Comparison of ENCODE assay signal across 9 mouse cellular contexts in the genomic region with DNA sequence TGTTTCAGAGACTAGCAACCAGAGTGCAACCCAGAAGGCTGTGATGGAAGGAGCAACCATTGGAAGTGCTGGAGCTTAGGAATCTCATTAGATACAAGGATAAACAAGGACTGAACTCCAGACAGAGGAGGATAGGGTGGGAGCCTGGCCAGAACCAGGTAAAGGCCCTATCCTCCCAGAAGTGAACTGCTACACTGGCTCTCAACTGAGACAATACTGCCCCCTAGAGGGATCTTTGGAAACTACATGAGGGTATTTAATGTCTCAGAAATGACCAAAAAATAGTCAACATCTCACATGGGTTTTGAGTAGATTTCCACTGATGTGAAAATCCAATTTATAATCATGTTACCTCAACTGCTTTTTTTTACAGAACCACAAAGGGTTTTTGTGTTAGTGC. TPM values are rescaled to one million over a fixed set of nuclear protein-coding genes. Genes with fewer than 3 reads are reported as not detected.
A peak's percentile ranks its signal among the peaks of the same experiment; 100 is the strongest.
DNase-seq lines count a peak whose midpoint lies in the region; ATAC-seq lines count a peak whose summit lies in the region.
"Had no signal": no experiment of that assay in that cellular context is flagged by ENCODE, and none has a peak within 500 bp of the region (broad histone marks: within the 10 kb centered on the region; RNA-seq: fewer than 3 reads in every experiment).

No protein-coding gene starts in this region.

- DNase-seq in heart, adult 18-20 months, result peak; percentile 11 to 68
- DNase-seq in 416B (ENCODE audit: low read depth) (peak; percentile 50), MN1 (ENCODE audit: low spot score) (peak; percentile 23)
- DNase-seq in embryo, embryonic 9.5 days (ENCODE audit: extremely low spot score), result peak; percentile 37
- DNase-seq in liver, embryonic 11.5 days (ENCODE audit: low spot score), result no peak
- DNase-seq in spleen, postnatal 10 days (ENCODE audit: low spot score in 2 of 2), result peak; percentile 25 to 27
- DNase-seq in ovary, adult 18-20 months (ENCODE audit: low spot score), result no peak

- no peak for ATAC-seq in heart, embryonic 11.5 days (replicated peaks; ENCODE audit: insufficient number of reproducible peaks, low FRiP score, low TSS enrichment)
- ATAC-seq in liver, embryonic 11.5 days (replicated peaks; ENCODE audit: low FRiP score), result peak; percentile 71; the same call in 1 of the 2 replicates

- H3K4me3 ChIP-seq in heart, embryonic 11.5 days (ENCODE audit: low read depth, low read length), result no peak overlapping the region
- no peak overlapping the region for H3K4me3 ChIP-seq in liver, embryonic 11.5 days (ENCODE audit: low read depth, low read length)

- H3K27ac ChIP-seq in heart, embryonic 11.5 days (ENCODE audit: low read depth, low read length), result no peak overlapping the region
- H3K27ac ChIP-seq in liver, embryonic 11.5 days (ENCODE audit: low read depth, low read length), result no peak overlapping the region

- H3K4me2 ChIP-seq in heart, embryonic 11.5 days, result no peak overlapping the region
- no peak overlapping the region for H3K4me2 ChIP-seq in liver, embryonic 11.5 days

- no peak overlapping the region for H3K9ac ChIP-seq in heart, embryonic 11.5 days (ENCODE audit: low read depth, low read length)
- no peak overlapping the region for H3K9ac ChIP-seq in liver, embryonic 11.5 days (ENCODE audit: low read depth, low read length)

- no peaks in the 10 kb centered on the region; the same call in 1 of the 2 replicates for H3K27me3 ChIP-seq in heart, embryonic 11.5 days (ENCODE audit: control insufficient read depth, insufficient read depth, low read length)
- H3K27me3 ChIP-seq in liver, embryonic 11.5 days (replicated peaks; ENCODE audit: control insufficient read depth, insufficient read depth, low read length), result 0 out of 2 replicates have a peak, but pooled peaks cover 5% of the 10 kb centered on the region

- H3K4me1 ChIP-seq in heart, embryonic 11.5 days (ENCODE audit: control insufficient read depth, insufficient read depth, low read length), result no peaks in the 10 kb centered on the region
- H3K4me1 ChIP-seq in liver, embryonic 11.5 days (replicated peaks; ENCODE audit: control insufficient read depth, insufficient read depth, low read length), result 0 out of 2 replicates have a peak, but pooled peaks cover 2% of the 10 kb centered on the region

- H3K36me3 ChIP-seq in heart, embryonic 11.5 days (ENCODE audit: control insufficient read depth, insufficient read depth, low read length), result no peaks in the 10 kb centered on the region
- no peaks in the 10 kb centered on the region for H3K36me3 ChIP-seq in liver, embryonic 11.5 days (ENCODE audit: control insufficient read depth, insufficient read depth, low read length)

- no peaks in the 10 kb centered on the region for H3K9me3 ChIP-seq in heart, embryonic 11.5 days (replicated peaks; ENCODE audit: control insufficient read depth, low read length)
- H3K9me3 ChIP-seq in liver, embryonic 11.5 days (ENCODE audit: control insufficient read depth, low read length), result no peaks in the 10 kb centered on the region

RNA-seq across cellular contexts. Expression of a gene that starts 47.9 kb away (rescaled TPM):
- under 1 TPM; 0.05 to 0.26 TPM for total RNA-seq in heart, adult 18-20 months (2021)
- polyA plus RNA-seq in heart, embryonic 11.5 days (2014; fragmentation: Nextera tagmentation; extraction: Ambion mirVana), result 0.06 and 0.10 TPM in 2 replicates
- polyA plus RNA-seq in liver, embryonic 11.5 days (2014; fragmentation: Nextera tagmentation; extraction: Ambion mirVana), result 0.07 and 0.21 TPM in 2 replicates
- total RNA-seq: neutrophil, adult 5-6 weeks had no signal

Comparison
In these comparisons a context has a peak if more than half of its experiments do, and no peak if none do; other contexts are left out.
1. DNase-seq: peak in heart, adult 18-20 months (2 of 2), 416B (single experiment), MN1 (single experiment), embryo, embryonic 9.5 days (single experiment) and spleen, postnatal 10 days (2 of 2); none in liver, embryonic 11.5 days (single experiment) and ovary, adult 18-20 months (single experiment).